Mouse (Mus musculus): ENCODE data around the gene Zc3h12a. TPM values are rescaled to one million over a fixed set of nuclear protein-coding genes. Genes with fewer than 3 reads are reported as not detected.
A peak's percentile ranks its signal among the peaks of the same experiment; 100 is the strongest.

The Zc3h12a gene
- polyA plus RNA-seq, 1 experiment from 2014 or later: 0.31 TPM

GRCm38 (mm10) chr4:125099458-125099857, 28.2 kb downstream of the Zc3h12a start:
- Histone ChIP-seq H3K4me2 (replicated peaks) (no peak overlapping the region), H3K9me3 (no peaks in the 10 kb centered on the region), H3K9ac (replicated peaks) (no peak overlapping the region), H3K4me1 (replicated peaks) (no peaks in the 10 kb centered on the region), H3K4me3 (replicated peaks) (no peak overlapping the region), H3K36me3 (peaks cover 28% of the 10 kb centered on the region), H3K27ac (no peak overlapping the region), H3K27me3 (no peaks in the 10 kb centered on the region)
- ATAC-seq: 0 out of 2 replicates have a peak, but pooled peaks have one; percentile 55
- 13% methylated on average over 8 of the region's 8 CpGs for WGBS

DNA sequence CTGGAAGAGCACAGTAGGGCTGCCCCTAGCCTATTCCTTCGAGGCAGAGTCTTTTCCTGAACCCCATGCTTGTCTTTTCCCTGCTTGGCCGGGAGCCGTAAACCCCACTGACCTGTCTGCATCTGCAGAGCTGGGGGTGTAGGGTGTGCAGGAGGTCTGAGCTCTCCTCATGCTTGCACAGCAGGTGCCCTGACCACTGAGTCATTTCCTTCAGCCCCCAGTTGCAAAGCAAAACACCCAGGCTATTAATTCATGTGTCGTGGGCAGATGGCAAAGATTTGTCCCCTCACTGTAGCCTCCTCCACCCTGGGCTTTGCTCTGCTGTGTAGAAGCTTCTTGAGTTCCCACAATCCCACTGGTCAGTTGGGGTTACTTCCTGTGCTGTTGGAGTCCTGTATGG, 30.2 kb downstream of the Zc3h12a start:
- WGBS: 83% methylated on average over 4 of the region's 4 CpGs
- no peaks in the 10 kb centered on the region for H3K9me3 ChIP-seq
- no peak overlapping the region for H3K4me2 ChIP-seq (replicated peaks)
- H3K36me3 ChIP-seq: peaks cover 28% of the 10 kb centered on the region
- H3K27ac ChIP-seq: no peak overlapping the region
- ATAC-seq: no peak
- H3K9ac ChIP-seq (replicated peaks): no peak overlapping the region
- no peak overlapping the region for H3K4me3 ChIP-seq (replicated peaks)
- no peaks in the 10 kb centered on the region for H3K4me1 ChIP-seq (replicated peaks)
- no peaks in the 10 kb centered on the region for H3K27me3 ChIP-seq

DNA sequence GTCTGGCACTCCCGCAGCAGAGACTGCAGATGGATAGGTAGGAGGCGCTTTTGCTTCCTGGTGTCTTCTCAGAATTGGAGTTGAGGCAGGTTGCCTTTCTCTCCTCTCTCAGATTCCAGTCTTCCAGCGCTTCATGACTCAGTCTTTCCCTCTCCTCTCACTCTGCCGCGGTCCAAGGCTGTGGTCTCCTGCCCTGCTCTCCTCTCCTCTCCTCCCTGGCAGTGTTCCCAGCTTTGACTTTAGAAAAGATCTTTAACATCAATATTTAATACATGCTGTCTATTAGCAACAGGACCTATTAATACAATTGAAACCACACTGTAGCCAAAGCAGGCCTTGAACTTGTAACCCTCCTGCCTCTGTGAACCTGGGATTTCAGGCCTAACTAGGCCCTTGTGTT, 31.6 kb downstream of the Zc3h12a start:
- Histone ChIP-seq H3K36me3 (peaks cover 42% of the 10 kb centered on the region), H3K27me3 (no peaks in the 10 kb centered on the region), H3K4me1 (replicated peaks) (no peaks in the 10 kb centered on the region), H3K9me3 (no peaks in the 10 kb centered on the region), H3K4me2 (replicated peaks) (no peak overlapping the region), H3K9ac (replicated peaks) (no peak overlapping the region), H3K27ac (no peak overlapping the region), H3K4me3 (replicated peaks) (no peak overlapping the region)
- ATAC-seq: no peak
- 91% methylated on average over 5 of the region's 5 CpGs for whole genome bisulfite sequencing

GRCm38 (mm10) chr4:125093031-125093430, 34.6 kb downstream of the Zc3h12a start:
- Histone ChIP-seq H3K4me3 (replicated peaks) (no peak overlapping the region), H3K36me3 (peaks cover 68% of the 10 kb centered on the region)
- 91% methylated on average over 5 of the region's 5 CpGs for WGBS

GRCm38 (mm10) chr4:125085346-125085841, 42.2 kb downstream of the Zc3h12a start:
- Histone ChIP-seq H3K27me3 (no peaks in the 10 kb centered on the region), H3K27ac (peak overlapping the region; percentile 99), H3K4me1 (replicated peaks) (peaks cover 29% of the 10 kb centered on the region), H3K9me3 (no peaks in the 10 kb centered on the region), H3K36me3 (peaks cover 39% of the 10 kb centered on the region), H3K4me3 (replicated peaks) (peak overlapping the region; percentile 88), H3K9ac (replicated peaks) (peak overlapping the region; percentile 92), H3K4me2 (replicated peaks) (peak overlapping the region; percentile 82)
- ATAC-seq: peak; percentile 94
- WGBS: under 1% methylated on average over 45 of the region's 45 CpGs

More at GRCm38 (mm10) chr4:125093031-125093430, 34.6 kb downstream of the Zc3h12a start:
- ATAC-seq: no peak
- H3K4me1 ChIP-seq (replicated peaks): no peaks in the 10 kb centered on the region
- no peak overlapping the region for H3K4me2 ChIP-seq (replicated peaks)
- no peaks in the 10 kb centered on the region for H3K27me3 ChIP-seq
- H3K9me3 ChIP-seq: no peaks in the 10 kb centered on the region
- no peak overlapping the region for H3K27ac ChIP-seq
- no peak overlapping the region for H3K9ac ChIP-seq (replicated peaks)

GRCm38 (mm10) chr4:125084403-125085345, 43.0 kb downstream of the Zc3h12a start, which contains the start of gene Meaf6:
TSS of gene Meaf6 (plus strand) at chr4:125085134.
- peak; percentile 92 for ATAC-seq
- WGBS: 1% methylated on average over 63 of the region's 63 CpGs
- Histone ChIP-seq H3K4me3 (replicated peaks) (peak within 1 kb of the TSS; percentile 88), H3K4me2 (replicated peaks) (peak within 1 kb of the TSS; percentile 82), H3K4me1 (replicated peaks) (peaks cover 29% of the 10 kb centered on the region), H3K9me3 (no peaks in the 10 kb centered on the region), H3K27ac (peak within 1 kb of the TSS; percentile 99), H3K9ac (replicated peaks) (peak within 1 kb of the TSS; percentile 92), H3K27me3 (no peaks in the 10 kb centered on the region), H3K36me3 (peaks cover 31% of the 10 kb centered on the region)

DNA sequence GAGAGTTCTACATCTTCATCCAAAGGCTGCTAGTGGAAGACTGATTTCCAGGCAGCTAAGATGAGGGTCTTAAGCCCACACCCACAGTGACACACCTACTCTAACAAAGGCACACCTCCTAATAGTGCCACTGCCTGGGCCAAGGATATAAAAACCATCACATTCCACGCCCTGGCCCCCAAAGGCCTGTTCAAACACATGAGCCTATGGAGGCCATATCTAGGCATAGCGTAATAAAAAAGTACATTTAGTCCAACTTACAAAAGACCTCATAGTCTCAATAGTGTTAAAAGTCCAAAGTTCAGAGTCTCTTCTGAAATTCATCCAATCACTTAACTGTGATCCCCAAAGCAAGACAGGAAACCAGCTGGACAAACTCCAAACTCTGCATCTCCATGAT, 48.9 kb downstream of the Zc3h12a start:
- Histone ChIP-seq H3K27me3 (no peaks in the 10 kb centered on the region), H3K36me3 (peaks cover 41% of the 10 kb centered on the region), H3K27ac (no peak overlapping the region), H3K9ac (replicated peaks) (no peak overlapping the region), H3K4me1 (replicated peaks) (peaks cover 2% of the 10 kb centered on the region; the same call in 1 of the 2 replicates), H3K9me3 (no peaks in the 10 kb centered on the region), H3K4me3 (replicated peaks) (no peak overlapping the region), H3K4me2 (replicated peaks) (no peak overlapping the region)
- ATAC-seq: no peak
- 87% methylated on average over 2 of the region's 2 CpGs for whole genome bisulfite sequencing

GRCm38 (mm10) chr4:125077700-125078099, 49.9 kb downstream of the Zc3h12a start:
- no peak overlapping the region for H3K27ac ChIP-seq
- no peaks in the 10 kb centered on the region for H3K4me1 ChIP-seq (replicated peaks)
- no peak for ATAC-seq
- H3K27me3 ChIP-seq: no peaks in the 10 kb centered on the region
- H3K36me3 ChIP-seq: peaks cover 51% of the 10 kb centered on the region
- 90% methylated on average over 2 of the region's 2 CpGs for WGBS
- no peak overlapping the region for H3K4me3 ChIP-seq (replicated peaks)
- no peak overlapping the region for H3K9ac ChIP-seq (replicated peaks)
- no peaks in the 10 kb centered on the region for H3K9me3 ChIP-seq
- H3K4me2 ChIP-seq (replicated peaks): no peak overlapping the region

Other genes with a start within 250 kb of the Zc3h12a start
- gene Epha10, start 246.9 kb downstream of the Zc3h12a start, polyA plus RNA-seq (2015; fragmentation: Nextera tagmentation; extraction: Ambion mirVana): 10.0 and 13.4 TPM in 2 replicates
- gene 9930104L06Rik, start 190.8 kb downstream of the Zc3h12a start, polyA plus RNA-seq (2015; fragmentation: Nextera tagmentation; extraction: Ambion mirVana): 14.8 and 21.6 TPM in 2 replicates
- 76.4 and 77.6 TPM in 2 replicates for gene Cdca8, start 188.5 kb downstream of the Zc3h12a start, polyA plus RNA-seq (2015; fragmentation: Nextera tagmentation; extraction: Ambion mirVana)
- 3.5 and 7.6 TPM in 2 replicates for gene Rspo1, start 141.4 kb downstream of the Zc3h12a start, polyA plus RNA-seq (2015; fragmentation: Nextera tagmentation; extraction: Ambion mirVana)
- 94.8 and 99.1 TPM in 2 replicates for gene Gnl2, start 111.3 kb downstream of the Zc3h12a start, polyA plus RNA-seq (2015; fragmentation: Nextera tagmentation; extraction: Ambion mirVana)
- gene Dnali1, start 62.1 kb downstream of the Zc3h12a start, polyA plus RNA-seq (2015; fragmentation: Nextera tagmentation; extraction: Ambion mirVana): 0.45 and 0.89 TPM in 2 replicates
- 25.1 and 28.5 TPM in 2 replicates for gene Snip1, start 61.2 kb downstream of the Zc3h12a start, polyA plus RNA-seq (2015; fragmentation: Nextera tagmentation; extraction: Ambion mirVana)
- gene Meaf6, start 42.7 kb downstream of the Zc3h12a start, polyA plus RNA-seq (2015; fragmentation: Nextera tagmentation; extraction: Ambion mirVana): 171 and 181 TPM in 2 replicates